Mouse (Mus musculus) ovary, postnatal 36 days (tissue): ENCODE data around the gene Vmn1r171.
"Not testable (repeated sequence)": the region's sequence is repeated elsewhere in the genome, so short reads cannot be mapped to it uniquely, and the experiment has no call there.

Source experiments
- DNase-seq: peaks from one replicate; pipeline ENCODE4 v3.0.0; 2022; ENCODE audit warnings: low spot score, mixed read lengths

Gene Vmn1r171

GRCm38 (mm10) chr7:23630422-23630821, at the start of gene Vmn1r171:
Gene Vmn1r171, plus strand, starts transcription at chr7:23630722.
- no peak for DNase-seq

- not testable (repeated sequence) for DNase-seq
Observed at GRCm38 (mm10) chr7:23605875-23606274, 24.6 kb upstream of the Vmn1r171 start, which contains the start of gene Vmn1r170. Gene Vmn1r170, plus strand, starts transcription at chr7:23606175.

- no peak for DNase-seq
Observed at GRCm38 (mm10) chr7:23658016-23658415, 27.5 kb downstream of the Vmn1r171 start, which contains the start of gene Vmn1r172. Gene Vmn1r172, plus strand, starts transcription at chr7:23658316.
